Mouse (Mus musculus) embryonic fibroblast, embryonic 13.5 days (primary cell): ENCODE results near the gene Naa40.

Experiments
- CTCF ChIP-seq: IDR thresholded peaks from 2 replicates; pipeline ENCODE4 v1.5.1; 2011; ENCODE audit warnings: mild to moderate bottlenecking, control low read depth, low read length, moderate library complexity, borderline replicate concordance; ENCODE audit not compliant: insufficient read depth
- POLR2A ChIP-seq: IDR thresholded peaks from 2 replicates; pipeline ENCODE4 v1.6.1; 2011; ENCODE audit warnings: low read depth, mild to moderate bottlenecking, control low read depth, low read length, moderate library complexity

GRCm38 (mm10) chr19:7183419-7183818 is 57.6 kb downstream of the Naa40 start:
- TF ChIP-seq CTCF (no peak), POLR2A (no peak)
